Mouse (Mus musculus) midbrain, postnatal 0 days (tissue): ENCODE data around the gene Nomo1. TPM values are rescaled to one million over a fixed set of nuclear protein-coding genes. Genes with fewer than 3 reads are reported as not detected.

Experiments used
- ATAC-seq: fragments of 200-750 bp; cut with Nextera tagmentation; 2 replicates; pipeline ENCODE4 v1.8.0; 2017; ENCODE audit warnings: moderate number of reproducible peaks, mild to moderate bottlenecking, moderate TSS enrichment, moderate library complexity; ENCODE audit not compliant: low FRiP score
- DNase-seq: peaks from one replicate; pipeline ENCODE4 v3.0.0-alpha.2; 2015; ENCODE audit warnings: low spot score
- H3K27ac ChIP-seq: fragments of 300-500 bp; sonication (generic); 2 replicates; pipeline ENCODE4 v1.5.1; 2014; ENCODE audit warnings: low read depth, mild to moderate bottlenecking, low read length, mixed read lengths
- H3K27me3 ChIP-seq: fragments of 300-500 bp; sonication (generic); 2 replicates; pipeline ENCODE4 v1.6.1; 2014; ENCODE audit warnings: low read length, control low read depth, mixed read lengths; ENCODE audit not compliant: insufficient read depth
- H3K36me3 ChIP-seq: fragments of 300-500 bp; sonication (generic); 2 replicates; pipeline ENCODE4 v1.6.1; 2014; ENCODE audit warnings: low read length, control low read depth, mixed read lengths; ENCODE audit not compliant: insufficient read depth
- H3K4me1 ChIP-seq: fragments of 300-500 bp; sonication (generic); 2 replicates; pipeline ENCODE4 v1.6.1; 2014; ENCODE audit warnings: mild to moderate bottlenecking, control low read depth, antibody characterized with exemption, low read length, mixed read lengths; ENCODE audit not compliant: insufficient read depth
- H3K4me2 ChIP-seq: fragments of 300-500 bp; sonication (generic); 2 replicates; pipeline ENCODE4 v1.6.1; 2014; ENCODE audit warnings: low read depth, mild to moderate bottlenecking, low read length, mixed read lengths; ENCODE audit not compliant: poor library complexity, severe bottlenecking
- H3K4me3 ChIP-seq: fragments of 300-500 bp; sonication (generic); 2 replicates; pipeline ENCODE4 v1.5.1; 2014; ENCODE audit warnings: low read depth, mild to moderate bottlenecking, low read length, moderate library complexity
- H3K9ac ChIP-seq: fragments of 300-500 bp; sonication (generic); replicated peaks from 2 replicates; pipeline ENCODE4 v1.6.1; 2014; ENCODE audit warnings: mild to moderate bottlenecking, low read length, moderate library complexity, mixed read lengths; ENCODE audit not compliant: poor library complexity, severe bottlenecking
- H3K9me3 ChIP-seq: fragments of 300-500 bp; sonication (generic); 2 replicates; pipeline ENCODE4 v1.6.1; 2016; ENCODE audit warnings: low read length, control low read depth
- CTCF ChIP-seq: IDR thresholded peaks from 2 replicates; pipeline ENCODE4 v1.5.1; 2016; ENCODE audit warnings: antibody characterized with exemption, mild to moderate bottlenecking
- WGBS: fragments of 180-500 bp; shearing (Covaris S2); extraction: QIAGEN DNeasy Blood & Tissue Kit; methylation state at CpG from one replicate; pipeline ENCODE4 v1.1.7; 2014; 5-methylcytosine and 5-hydroxymethylcytosine counted together
- polyA plus RNA-seq: library from polyadenylated mRNA; unstranded; fragments of >200 nt; fragmentation: Nextera tagmentation; extraction: Ambion mirVana; gene quantifications from 2 replicates; pipeline ENCODE4 v1.2.1, GENCODE M21; 2015
- total RNA-seq: library from RNA; depleted of rRNA; stranded (reverse); fragments of >200 nt; gene quantifications from 2 replicates; pipeline ENCODE4 v1.2.3, GENCODE M21; 2014

Nomo1 gene
- total and polyA plus RNA-seq, 2 experiments from 2014 or later, result 38.7 to 44.2 TPM

- H3K9me3 ChIP-seq, result no peaks in the 10 kb centered on the region
- peaks cover 54% of the 10 kb centered on the region for H3K36me3 ChIP-seq
- H3K4me1 ChIP-seq, result no peaks in the 10 kb centered on the region
- no peak for ATAC-seq
- no peaks in the 10 kb centered on the region for H3K27me3 ChIP-seq
- H3K4me3 ChIP-seq, result no peak overlapping the region
- no peak for DNase-seq
- no peak overlapping the region for H3K4me2 ChIP-seq
- H3K27ac ChIP-seq, result no peak overlapping the region
- TF ChIP-seq CTCF, result no peak
- WGBS, result 96% methylated on average over 6 of the region's 6 CpGs
- no peak overlapping the region for H3K9ac ChIP-seq
These were observed 29.8 kb downstream of the Nomo1 start for GRCm38 (mm10) chr7:46063296-46063695.

GRCm38 (mm10) chr7:46068831-46069230 is 35.3 kb downstream of the Nomo1 start:
- H3K9me3 ChIP-seq, result no peaks in the 10 kb centered on the region
- TF ChIP-seq CTCF, result no peak
- no peaks in the 10 kb centered on the region for H3K27me3 ChIP-seq
- no peak overlapping the region for H3K27ac ChIP-seq
- no peaks in the 10 kb centered on the region for H3K4me1 ChIP-seq
- no peak overlapping the region for H3K4me3 ChIP-seq
- ATAC-seq (no peak), DNase-seq (no peak)
- H3K9ac ChIP-seq, result no peak overlapping the region
- WGBS, result 96% methylated on average over 8 of the region's 8 CpGs
- peaks cover 58% of the 10 kb centered on the region for H3K36me3 ChIP-seq
- no peak overlapping the region for H3K4me2 ChIP-seq

DNA sequence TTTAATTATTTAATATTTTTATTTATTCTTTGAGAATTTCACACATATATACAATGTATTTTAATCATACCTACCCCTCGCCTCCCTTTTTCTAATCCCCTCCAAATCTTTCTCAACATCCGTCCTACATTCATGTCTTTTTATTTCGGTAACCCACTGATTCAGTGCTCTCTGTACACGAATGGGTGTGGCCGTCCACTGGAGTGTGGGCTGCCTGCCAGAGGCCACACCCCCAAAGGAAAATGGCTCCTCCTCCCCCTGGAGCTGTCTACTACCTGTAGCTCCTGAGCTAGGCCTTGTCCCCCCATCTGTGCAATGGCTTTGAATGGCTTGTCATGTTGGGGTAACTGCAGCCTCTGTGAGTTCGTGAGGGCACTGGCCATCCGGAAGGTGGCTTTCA is 43.3 kb downstream of the Nomo1 start:
- ATAC-seq, result no peak
- no peak for TF ChIP-seq CTCF
- Histone ChIP-seq H3K9ac (no peak overlapping the region), H3K4me1 (no peaks in the 10 kb centered on the region), H3K4me2 (no peak overlapping the region), H3K9me3 (no peaks in the 10 kb centered on the region), H3K27me3 (no peaks in the 10 kb centered on the region), H3K4me3 (no peak overlapping the region), H3K36me3 (peaks cover 78% of the 10 kb centered on the region), H3K27ac (no peak overlapping the region)
- WGBS, result 90% methylated on average over 7 of the region's 7 CpGs
- DNase-seq, result no peak

DNA sequence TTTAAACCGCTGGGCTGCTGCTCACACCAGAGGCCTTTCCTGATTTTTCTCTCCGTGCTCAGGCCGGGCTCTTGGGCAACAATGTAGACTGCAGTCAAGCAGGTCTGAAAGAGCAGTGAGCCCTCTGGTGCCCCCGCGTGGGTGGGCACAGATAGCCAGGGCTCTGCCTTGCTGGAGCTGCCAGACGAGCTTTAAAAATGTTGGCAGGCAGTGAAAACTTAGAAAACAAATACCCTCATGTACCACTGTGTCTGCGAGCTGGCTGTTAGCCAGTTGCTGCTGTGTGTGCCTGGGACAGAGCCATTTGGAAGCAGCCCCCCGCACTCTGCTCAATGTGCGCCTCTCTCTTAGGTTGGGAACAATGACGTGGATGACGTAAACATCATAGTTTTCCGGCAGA is 44.2 kb downstream of the Nomo1 start:
- Histone ChIP-seq H3K27ac (no peak overlapping the region), H3K27me3 (no peaks in the 10 kb centered on the region), H3K9me3 (no peaks in the 10 kb centered on the region), H3K4me1 (no peaks in the 10 kb centered on the region), H3K9ac (no peak overlapping the region), H3K36me3 (peaks cover 81% of the 10 kb centered on the region), H3K4me2 (no peak overlapping the region), H3K4me3 (no peak overlapping the region)
- peak; percentile 48 for DNase-seq
- peak; percentile 30 for TF ChIP-seq CTCF
- 76% methylated on average over 12 of the region's 12 CpGs for WGBS
- 0 out of 2 replicates have a peak, but pooled peaks have one; percentile 54 for ATAC-seq

DNA sequence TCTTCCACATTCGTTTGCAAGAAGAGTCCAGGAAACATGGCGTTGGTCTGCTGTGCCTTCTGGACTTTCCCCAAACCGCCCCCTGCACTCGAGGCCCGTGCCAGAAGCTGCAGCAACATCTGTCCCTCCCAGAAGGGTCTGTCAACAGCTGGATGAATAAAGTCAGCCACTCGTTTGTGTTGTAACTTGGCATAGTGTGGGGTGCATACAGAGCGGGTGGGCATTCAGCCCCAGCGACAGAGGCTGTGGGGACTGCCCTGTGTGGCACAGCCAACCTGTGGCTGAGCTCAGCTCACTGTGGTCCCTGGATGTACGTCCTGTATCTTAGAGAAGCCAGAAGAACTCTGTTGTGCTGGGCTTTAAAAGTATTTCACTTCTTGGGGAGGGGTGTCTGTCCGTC is 50.5 kb downstream of the Nomo1 start:
- no peaks in the 10 kb centered on the region for H3K9me3 ChIP-seq
- no peak overlapping the region for H3K9ac ChIP-seq
- no peaks in the 10 kb centered on the region for H3K27me3 ChIP-seq
- TF ChIP-seq CTCF, result no peak
- H3K4me2 ChIP-seq, result no peak overlapping the region
- H3K4me1 ChIP-seq, result no peaks in the 10 kb centered on the region
- H3K4me3 ChIP-seq, result no peak overlapping the region
- H3K36me3 ChIP-seq, result peaks cover 58% of the 10 kb centered on the region
- no peak overlapping the region for H3K27ac ChIP-seq
- ATAC-seq, result no peak
- WGBS, result 91% methylated on average over 10 of the region's 10 CpGs
- no peak for DNase-seq

DNA sequence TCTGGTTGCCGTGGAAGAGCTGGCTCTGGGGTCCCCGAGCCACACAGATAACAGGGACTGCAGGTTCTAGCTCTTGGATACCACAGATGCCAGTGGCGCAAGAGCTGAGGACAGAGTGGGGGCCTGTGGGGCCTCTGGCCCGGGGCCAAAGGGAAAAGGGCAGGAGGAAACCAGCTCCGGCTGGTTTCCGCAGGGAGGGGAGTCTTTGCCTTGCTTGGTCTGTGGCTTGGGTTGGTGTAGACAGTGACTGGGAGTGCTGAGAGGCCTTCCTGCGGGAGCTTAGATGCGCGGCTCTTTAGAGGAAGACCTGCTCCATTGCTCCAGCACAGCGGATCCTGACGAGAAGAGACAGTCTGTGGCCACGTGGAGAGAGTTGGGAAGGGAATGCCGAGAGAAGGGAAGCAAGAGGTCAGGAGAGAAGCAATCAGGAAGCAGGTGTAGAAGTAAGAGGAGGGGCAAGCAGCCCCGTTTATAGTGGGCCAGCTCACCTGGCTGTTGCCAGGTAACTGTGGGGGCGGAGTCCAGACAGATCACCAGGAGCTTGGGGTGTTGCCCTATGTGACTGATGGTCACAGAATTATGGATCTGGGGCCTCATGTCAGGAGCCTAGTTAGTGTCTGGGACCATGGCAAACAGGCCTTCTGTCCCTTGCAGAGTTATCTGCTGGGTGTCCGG is 51.5 kb downstream of the Nomo1 start:
- DNase-seq (no peak), ATAC-seq (no peak)
- Histone ChIP-seq H3K27ac (no peak overlapping the region), H3K4me3 (no peak overlapping the region), H3K9ac (no peak overlapping the region; the same call in 1 of the 2 replicates), H3K9me3 (no peaks in the 10 kb centered on the region), H3K27me3 (no peaks in the 10 kb centered on the region), H3K4me1 (no peaks in the 10 kb centered on the region), H3K36me3 (peaks cover 49% of the 10 kb centered on the region), H3K4me2 (no peak overlapping the region)
- WGBS, result 68% methylated on average over 16 of the region's 16 CpGs
- TF ChIP-seq CTCF, result no peak
